Mouse (Mus musculus) gastrocnemius, postnatal 10 days (tissue): ENCODE results near the gene Gsk3a. TPM values are rescaled to one million over a fixed set of nuclear protein-coding genes. Genes with fewer than 3 reads are reported as not detected.
"Not testable (repeated sequence)": the region's sequence is repeated elsewhere in the genome, so short reads cannot be mapped to it uniquely, and the experiment has no call there.

Experiments used
- DNase-seq: peaks from one replicate; pipeline ENCODE4 v3.0.0; 2021; ENCODE audit warnings: mixed read lengths
- total RNA-seq, 2 experiments: library from RNA; stranded (reverse); gene quantifications; 2 replicates each; pipeline ENCODE4 v1.2.3; 2021

The Gsk3a gene
- total RNA-seq, 2 experiments from 2014 or later, result 51.1 to 60.2 TPM

DNA sequence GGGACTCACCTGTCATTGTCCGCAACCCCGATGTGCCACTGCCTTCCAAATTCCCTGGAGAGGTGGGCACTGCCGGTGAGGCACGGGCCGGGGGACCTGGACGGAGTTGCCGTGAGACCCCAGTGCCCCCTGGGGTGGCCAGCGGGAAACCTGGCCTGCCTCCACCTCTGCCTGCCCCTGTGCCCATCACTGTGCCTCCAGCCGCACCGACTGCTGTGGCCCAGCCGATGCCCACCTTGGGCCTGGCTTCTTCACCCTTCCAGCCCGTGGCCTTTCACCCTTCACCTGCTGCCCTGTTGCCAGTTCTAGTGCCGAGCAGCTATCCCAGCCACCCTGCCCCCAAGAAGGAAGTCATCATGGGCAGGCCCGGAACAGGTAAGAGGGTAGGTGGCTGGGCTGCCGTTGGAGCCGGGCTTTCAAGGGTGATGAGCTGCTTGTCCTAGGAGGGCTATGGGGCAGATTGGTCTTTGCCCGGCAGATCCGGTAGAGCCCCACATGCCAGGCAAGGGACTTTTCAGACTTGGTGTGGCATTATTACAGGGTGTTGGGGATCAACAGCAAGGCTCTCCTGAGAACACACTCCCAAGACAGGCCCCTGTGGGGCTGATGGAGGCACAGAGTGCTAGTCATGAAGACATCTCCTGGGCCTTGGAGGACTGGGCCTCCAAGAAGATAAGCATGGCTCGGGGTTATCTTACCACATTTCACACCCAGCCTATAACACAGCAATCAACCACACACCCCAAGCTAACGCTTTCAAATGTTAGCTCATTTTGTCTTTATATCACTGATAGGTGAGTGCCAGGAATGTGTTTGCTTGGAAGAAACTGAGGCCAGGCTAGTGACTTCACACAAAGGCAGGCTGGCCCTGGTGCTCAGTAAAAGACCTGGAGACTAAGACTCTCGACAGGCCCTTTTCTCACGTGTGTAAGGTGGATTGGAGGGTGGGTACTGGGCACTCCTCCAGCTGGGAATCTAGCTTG lies 35.9 kb upstream of the Gsk3a start:
- DNase-seq, result no peak

DNA sequence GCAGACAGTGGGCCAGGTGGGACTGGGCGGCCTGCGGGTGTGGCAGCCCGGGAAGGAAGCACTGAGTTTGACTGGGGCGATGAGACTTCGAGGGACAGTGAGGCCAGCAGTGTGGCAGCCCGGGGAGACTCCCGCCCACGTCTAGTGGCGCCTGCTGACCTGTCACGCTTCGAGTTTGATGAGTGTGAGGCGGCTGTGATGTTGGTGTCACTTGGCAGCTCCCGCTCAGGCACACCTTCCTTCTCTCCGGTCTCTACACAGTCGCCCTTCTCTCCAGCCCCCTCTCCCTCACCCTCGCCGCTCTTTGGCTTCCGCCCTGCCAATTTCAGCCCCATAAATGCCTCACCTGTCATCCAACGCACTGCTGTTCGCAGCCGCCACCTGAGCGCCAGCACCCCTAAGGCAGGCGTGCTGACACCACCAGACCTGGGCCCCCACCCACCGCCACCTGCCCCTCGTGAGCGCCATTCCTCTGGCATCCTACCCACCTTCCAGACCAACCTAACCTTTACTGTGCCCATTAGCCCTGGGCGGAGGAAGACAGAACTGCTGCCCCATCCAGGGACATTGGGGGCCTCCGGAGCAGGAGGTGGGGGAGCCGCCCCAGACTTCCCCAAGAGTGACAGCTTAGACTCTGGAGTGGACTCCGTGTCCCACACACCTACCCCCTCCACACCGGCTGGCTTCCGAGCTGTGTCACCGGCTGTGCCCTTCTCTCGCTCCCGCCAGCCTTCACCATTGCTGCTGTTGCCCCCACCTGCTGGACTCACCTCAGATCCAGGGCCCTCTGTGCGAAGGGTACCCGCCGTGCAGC lies 35.0 kb upstream of the Gsk3a start:
- DNase-seq, result no peak

DNA sequence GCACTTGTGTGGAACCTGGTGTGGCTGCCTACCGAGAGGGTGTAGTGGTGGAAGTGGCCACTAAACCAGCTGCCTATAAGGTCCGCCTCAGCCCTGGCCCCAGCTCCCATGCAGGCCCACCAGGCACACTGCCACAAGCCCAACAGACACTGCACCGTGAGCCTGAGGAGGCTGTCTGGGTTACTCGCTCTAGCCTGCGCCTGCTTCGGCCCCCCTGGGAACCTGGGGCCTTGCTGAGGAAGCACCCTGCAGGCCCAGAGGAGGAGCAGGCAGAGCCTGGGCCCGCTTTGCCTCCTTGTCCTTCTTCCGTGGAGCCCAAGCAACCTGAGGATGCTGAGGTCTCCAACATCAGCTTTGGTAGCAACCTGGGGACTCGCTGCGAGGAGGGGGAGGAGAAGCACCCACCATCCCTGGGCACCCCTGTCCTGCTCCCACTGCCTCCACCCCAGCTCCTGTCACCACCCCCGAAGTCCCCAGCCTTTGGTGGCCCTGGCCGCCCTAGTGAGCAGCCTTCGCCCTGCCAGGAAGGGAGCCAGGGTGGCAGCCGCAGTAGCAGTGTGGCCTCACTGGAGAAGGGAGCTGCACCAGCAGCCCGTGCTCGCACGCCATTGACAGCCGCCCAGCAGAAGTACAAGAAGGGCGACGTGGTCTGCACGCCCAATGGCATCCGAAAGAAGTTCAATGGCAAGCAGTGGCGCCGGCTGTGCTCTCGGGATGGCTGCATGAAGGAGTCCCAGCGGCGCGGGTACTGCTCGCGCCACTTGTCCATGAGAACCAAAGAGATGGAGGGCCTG lies 34.2 kb upstream of the Gsk3a start:
- no peak for DNase-seq

DNA sequence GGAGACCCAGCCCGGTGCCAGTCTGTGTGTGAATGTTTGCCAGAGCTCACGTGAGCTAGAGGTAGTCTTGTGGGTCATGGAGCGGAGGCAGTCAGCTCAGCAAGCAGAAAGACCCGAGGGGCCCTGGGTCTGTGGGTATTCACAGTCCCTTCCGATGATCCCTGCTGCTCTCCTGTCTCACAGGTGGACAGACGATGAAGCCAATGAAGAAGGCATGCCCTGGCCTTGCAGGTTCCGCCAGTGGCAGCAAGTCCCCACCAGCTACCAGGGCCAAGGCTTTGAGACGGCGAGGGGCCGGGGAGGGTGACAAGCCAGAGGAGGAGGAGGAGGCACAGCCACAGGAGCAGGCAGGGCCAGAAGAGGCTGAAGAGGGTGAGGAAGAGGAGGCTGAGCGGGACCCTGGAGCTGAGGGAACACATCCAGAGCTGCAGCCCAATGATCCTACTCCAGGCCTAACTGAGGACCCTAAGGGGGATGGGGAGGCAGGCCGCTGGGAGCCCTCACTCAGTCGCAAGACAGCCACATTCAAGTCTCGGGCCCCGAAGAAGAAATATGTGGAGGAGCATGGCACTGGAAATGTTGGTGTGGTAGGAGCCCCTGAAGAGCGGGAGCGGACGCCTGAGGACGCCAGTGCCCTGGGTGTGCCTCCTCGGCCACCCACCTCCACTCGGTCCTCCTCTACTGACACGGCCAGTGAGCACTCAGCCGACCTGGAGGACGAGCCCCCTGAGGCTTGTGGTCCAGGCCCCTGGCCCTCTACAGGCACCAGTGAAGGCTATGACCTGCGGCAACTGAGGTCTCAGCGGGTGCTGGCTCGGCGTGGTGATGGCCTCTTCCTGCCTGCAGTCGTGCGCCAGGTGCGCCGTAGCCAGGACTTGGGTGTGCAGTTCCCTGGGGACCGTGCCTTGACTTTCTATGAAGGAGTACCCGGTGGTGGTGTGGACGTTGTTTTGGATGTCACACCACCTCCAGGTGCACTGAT lies 33.3 kb upstream of the Gsk3a start:
- DNase-seq, result no peak

DNA sequence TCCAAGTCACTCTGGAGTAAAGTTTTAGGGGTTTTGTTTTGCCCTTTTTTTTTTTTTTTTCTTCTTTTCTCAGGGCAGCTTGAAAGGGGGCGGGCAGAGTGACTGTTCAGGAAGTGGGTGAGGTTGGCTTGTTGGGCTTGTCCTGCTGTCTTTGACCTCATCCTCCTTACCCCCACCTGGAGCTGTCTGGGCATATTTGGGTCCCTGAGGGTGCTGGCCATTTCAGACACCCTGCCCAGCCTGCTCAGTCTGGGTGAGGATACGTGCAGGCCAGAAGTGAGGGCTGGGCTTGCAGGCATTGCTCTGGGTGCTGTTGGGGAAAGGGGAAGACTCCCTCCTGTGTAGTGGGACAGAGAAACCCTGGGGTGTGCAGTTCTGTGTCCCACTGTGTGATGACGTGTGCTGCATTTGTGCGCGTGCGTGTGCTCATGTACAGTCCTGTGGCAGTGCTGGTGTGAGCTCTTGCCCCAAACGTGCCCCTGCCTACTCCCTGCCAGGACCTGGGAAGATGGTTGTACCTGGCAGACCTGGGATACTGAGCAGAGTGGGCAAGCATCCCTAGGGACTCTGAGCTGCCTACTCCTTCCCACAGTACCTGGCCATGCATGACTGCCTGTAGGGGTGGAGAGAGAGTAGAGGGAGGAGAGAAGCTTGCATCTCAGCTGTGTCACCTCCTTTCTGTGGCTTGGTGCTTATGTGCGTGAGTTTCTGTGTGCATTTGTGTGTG lies 32.1 kb upstream of the Gsk3a start:
- no peak for DNase-seq

DNA sequence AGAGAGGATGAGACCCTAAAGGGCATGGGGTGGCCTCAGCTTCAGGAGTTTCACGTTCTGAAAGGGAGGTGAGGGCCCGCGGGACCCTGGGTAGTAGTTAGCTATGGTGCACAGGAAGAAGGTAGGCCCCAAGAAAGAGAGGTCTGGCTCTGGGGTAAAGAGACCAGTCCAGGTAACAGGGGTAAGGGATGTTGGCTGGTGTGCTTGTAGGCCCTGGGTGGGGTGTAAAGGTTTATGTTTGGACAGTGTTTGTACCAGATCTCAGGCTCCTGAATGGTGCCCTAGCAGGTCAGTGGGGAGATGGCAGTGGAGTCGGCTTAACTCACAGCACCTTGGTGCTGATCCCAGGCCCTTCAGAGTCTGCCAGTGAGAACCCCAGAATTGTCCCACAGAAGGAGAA lies 31.4 kb upstream of the Gsk3a start:
- DNase-seq, result no peak

DNA sequence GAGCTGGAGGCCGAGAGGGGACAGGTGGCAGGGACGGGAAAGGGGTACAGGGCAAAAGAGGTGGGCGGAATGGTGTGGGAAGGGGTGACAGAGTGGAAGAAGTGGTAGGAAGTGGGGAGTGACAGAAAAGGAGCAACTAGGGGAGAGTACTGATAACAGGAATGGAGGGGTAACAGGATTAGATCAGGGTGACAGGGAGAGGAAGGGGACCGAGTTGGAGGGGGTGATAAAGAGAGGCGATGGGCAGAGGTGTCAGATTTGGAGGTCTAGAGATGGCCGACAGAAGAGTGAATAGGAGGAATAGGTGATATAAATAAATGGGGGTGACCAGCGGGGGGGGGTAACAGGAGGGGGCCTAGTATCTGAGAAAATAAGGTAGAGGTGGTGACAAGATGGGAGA lies 30.9 kb upstream of the Gsk3a start:
- DNase-seq, result no peak

DNA sequence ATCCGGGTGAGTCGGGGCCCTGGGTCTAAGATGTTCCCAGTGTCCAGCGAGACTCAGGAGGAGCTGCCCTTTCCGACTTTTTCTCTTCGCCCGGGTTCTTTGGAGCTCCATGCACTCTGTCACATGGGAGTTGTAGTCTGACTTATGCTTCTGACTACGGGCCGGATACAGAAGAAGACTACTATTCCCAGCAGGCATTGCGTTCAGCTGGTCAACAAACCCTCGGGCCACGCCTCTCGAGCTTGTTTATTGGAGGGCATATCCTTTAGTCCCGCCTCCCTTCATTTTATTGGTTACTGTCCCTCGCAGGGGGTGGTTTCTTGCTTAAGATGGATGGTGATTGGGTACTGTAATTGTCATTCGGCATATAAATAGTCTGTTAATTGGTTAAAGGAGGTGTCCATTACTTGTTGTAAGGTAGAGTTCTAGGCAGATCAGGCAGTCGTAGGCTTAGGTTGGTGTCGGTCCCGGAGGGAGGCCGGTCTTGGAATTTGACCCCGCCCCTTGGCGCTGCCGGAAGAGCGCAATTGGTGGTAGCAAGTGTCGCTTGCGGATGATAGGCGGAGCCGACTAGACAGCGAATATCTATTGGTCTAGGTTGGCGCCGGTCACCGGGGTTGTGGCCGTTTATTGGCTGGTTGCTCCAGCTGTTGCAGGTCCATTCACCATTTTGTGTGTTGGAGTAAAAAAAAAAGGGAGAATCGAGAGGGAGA lies 30.3 kb upstream of the Gsk3a start:
- DNase-seq, result peak; percentile 97

DNA sequence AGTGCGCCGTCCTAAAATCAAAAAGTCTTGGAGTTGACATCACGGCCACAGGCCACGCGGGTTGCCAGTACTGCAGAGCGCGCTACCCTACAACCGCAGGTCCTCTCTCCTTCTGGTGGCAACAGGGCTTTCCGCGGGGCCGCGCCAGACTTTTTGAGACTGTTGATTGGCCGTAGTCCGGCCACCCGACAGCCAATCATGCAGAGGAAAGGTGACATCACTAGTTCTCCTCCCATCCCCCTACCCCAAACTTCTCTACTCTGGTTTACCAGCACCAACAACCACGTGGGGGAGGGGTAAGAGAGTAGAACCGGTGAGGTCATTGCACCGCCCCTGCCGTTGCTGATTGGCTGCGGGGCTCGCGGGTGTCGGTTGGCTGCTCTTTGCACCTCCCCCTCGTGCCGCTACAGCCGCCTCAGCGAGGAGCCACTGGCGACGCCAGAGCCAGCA lies 29.7 kb upstream of the Gsk3a start, which contains the start of gene Cic:
Cic (plus strand) TSS at position 404 of the 450 bp plus-strand sequence.
- DNase-seq, result peak; percentile 93

DNA sequence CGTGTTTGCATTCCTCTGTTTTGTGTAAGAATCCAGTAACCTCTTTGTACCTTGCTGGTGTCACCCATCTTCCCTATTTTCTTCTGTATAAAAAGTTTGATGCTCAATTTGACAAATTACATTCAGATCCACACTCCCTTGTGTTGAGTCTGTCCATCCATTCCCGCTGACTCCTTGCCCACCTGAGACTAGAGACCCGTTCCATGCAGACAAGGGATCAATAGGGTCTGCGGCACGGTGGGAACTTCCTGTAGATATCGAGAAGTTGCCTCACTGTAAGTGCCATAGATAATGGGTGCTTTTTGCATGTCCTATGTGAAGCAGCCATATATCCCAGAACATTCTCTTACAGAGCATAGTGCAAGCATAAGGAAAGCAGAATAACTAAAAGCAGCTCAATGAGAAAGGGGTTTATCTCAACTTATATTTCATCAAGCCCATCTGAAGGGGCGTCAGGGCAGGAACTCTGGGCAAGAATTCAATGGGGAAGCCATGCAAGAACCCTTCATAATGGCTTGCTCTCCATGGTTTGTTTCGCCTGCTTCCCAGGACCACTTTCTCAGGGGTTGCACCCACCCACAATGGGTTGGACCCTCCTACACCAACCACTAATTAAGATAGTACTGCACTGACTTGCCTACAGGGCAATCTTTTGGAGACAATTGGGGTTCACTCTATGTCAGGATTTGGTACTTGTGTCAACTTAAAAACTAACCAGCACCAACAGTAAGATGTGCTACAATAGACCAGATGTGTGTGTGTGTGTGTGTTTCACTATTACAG lies 28.7 kb upstream of the Gsk3a start:
- DNase-seq, result no peak

DNA sequence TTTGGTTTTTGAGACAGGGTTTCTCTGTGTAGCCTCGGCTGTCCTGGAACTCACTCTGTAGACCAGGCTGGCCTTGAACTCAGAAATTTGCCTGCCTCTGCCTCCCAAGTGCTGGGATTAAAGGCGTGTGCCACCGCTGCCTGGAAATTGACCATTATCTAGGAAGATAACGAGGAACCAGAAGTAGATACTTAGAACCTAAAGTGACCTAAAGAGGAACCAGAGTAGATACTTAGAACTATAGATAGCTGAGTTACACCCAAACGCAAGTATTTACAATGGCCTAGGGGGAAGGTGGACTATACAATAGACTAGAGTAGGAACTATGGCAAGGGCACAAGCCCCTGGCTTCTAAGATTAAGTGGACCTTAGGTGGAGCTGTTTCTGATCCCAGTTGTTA lies 28.1 kb upstream of the Gsk3a start:
- DNase-seq, result not testable (repeated sequence)

DNA sequence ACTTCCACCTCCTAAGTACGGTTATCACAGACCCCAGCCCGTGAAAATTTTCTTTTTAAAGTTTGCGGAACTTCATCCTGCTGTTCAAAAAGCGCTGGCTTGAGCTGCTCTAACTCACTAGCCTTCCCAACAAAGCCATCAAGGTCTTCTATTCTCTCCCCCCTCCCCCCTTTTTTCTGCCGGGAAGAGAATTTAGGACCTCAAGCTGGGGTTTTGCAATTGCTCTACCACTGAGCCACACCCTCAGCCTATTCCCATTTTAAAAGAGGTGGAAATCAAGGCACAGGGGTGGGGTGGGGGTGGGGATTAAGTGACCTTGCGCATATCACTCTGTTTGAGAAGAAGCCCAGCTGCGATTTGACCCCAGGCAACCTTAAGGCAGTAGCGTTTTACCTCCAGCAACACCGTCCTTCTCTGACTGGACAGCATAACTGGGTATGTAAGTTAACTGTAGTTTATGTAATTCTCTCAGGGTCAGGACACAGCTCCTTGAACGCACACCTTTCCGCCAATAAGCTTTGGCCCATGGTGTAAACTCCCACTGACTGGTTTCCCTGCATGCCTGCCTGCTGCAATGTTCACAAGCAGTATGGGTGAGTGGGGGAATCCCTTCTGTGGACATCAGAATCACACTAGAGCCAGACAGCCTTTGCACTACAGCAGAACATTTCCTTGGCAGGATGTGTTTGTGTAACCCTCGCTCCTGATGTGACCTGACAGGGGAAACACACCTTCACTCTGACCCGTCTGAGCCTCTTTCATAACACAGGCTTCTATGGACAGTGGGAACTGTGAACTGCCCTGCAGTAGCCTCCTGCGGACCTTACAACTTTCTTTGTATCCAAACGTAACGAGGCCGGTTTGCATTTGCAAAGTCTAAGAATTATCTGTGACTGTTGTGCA lies 26.6 kb upstream of the Gsk3a start:
- no peak for DNase-seq

DNA sequence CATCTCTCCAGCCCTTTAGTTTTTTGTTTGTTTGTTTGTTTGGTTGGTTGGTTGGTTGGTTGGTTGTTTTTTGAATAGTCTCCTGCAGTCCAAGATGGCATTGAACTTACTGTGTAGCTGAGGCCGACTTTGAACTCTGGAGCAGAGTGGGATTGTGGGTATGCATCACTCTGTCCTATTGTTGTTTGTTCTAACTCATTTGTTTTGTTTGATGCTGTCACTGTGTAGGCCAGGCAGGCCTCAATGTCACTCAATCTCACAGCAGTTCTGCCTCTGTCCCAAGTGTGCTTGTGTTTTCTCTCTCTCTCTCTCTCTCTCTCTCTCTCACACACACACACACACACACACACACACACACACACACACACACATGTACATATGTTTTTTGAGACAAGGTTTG lies 24.2 kb upstream of the Gsk3a start:
- DNase-seq, result no peak

DNA sequence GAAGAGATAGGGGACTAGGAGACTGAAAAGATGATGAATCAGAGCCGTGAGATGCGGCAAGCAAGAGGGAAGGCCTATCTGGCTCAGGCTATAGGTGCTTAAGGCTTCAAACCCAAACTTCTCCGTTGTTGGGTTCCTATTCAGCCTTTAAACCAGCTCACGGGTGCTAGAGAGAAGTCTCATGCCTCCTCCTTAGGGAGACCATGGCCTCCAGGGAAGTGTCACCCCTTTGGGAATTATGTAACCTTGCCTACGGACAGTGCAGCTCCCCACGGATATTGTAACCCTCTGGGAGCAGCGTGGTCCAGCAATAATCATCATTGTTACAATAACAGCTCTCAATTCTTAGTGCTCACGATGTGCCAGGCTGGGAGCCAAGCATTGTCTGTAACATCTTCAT lies 14.2 kb upstream of the Gsk3a start:
- no peak for DNase-seq

DNA sequence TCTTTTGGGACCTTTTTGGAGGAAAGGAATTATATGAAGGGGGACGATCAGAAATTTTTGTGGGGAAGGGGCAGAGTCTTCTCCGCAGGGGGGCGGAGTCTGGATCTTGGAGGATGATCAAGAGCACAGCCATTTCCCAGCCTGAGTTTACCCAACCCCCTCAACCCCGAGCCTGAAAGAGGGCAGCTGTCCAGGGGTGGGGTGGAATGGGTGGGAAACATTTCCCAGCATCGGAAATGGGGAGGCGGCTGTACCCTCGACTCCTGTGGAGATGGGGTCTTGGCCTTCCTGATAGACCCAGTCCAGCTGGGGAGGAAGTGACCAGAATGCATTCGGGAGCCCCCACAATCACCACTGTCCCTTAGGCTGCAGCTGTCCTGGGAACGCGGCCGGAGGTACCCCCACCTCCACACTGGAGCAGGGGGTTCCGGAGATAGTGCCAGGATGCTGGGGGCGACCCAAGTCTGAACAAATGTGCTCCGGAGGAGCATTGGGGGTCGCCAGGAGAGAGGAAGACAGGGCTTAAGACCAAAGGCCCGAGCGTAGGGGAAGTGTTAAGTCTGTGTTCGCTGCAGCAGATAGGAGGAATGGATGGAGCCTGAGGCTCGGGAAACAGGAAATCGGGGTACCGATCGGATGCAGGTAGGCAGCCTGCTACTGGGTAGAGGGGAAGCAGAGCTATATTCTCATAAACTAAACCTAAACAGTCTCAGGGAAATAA lies 13.6 kb upstream of the Gsk3a start:
- peak; percentile 70 for DNase-seq

DNA sequence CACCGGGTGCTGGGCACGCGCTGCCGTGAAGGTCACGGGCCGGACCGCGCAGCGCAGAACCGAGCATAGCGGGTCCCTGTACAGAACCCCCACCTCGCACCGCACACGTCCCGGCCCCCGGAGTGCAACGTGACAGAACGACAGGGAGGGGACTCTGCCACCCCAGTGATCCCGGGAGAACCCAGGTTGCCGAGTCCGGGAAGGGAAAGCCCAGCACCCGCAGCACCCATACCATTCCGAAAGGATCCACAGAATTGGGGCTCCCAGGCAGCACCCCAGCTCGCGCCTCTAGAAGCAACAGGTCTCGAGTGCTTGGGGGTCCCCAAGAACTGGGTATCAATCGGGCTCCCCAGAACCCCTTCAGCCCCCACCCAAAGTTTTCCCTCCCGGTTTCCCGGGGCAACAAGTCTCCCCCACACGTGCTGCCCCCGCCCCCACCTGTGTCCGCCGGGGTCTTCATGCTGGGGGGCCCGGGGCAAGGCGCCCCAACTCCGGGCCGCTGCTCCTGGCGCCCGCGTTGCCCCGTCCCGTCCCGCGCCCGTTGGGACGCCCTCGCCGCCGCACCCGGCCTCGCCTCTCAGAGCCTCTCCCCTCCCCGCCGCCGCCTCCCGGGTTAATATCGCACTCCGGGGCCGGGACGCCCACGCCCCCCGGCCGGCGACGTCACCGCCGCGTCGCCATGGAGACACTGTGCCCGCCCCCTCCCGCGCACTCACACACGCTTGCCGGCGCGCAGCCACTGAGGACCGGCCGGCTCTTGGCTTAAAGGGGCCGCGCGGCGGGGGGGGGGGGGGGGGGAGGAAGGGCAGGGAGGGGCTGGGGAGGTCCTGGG lies 12.7 kb upstream of the Gsk3a start, which contains the start of gene Erf:
Erf (minus strand) TSS at position 621 of the 832 bp plus-strand sequence.
- peak; percentile 97 for DNase-seq
